Mouse (Mus musculus): ENCODE results near the gene Npas3.

The Npas3 gene

GRCm38 (mm10) chr12:54060732-54061131 lies 812.3 kb downstream of the Npas3 start:
- in situ Hi-C loops (cut with MseI, MboI): loop anchor here (25.0 kb wide), 1 partner anchor 1148 kb away; no protein-coding TSS in a partner anchor

DNA sequence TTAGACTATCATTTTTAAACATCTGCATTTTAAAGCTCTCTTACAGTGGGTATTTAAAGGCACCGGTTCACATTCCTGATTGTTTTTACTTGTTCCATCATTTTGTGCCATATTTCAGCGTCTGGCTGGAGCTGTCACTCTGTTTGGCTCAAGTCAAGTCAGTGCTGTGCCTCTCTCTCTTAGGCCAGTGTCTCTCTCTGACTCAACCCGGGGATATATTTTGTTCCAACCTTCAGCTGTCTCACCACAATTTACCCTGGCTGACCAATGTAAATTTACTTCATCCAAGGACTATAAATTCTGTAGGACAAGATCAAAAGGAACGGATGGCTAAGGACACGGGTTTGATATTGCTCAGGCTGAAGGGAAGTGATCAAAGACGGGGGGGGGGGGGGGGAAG lies 812.7 kb downstream of the Npas3 start:
- in situ Hi-C loops (cut with MseI, MboI): loop anchor here (25.0 kb wide), 1 partner anchor 1149 kb away; no protein-coding TSS in a partner anchor

DNA sequence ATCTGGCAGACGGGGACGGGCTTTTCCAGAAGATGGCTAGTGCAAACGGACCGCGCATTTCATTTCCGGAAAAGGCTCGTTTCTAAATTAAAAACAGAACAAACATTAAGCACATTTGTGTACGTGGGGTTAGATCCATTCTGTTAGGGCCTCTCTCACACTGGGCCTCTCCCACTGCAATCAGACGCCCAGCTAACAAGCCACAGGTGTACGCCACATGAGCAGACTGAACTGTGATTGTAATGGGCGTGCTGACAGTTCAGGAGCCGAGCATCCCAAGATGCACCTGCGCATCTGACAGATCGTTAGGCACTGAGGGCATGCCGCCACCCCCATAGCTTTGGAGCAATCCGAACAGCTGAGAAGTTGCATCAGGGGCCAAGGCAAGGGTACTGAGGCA lies 816.5 kb downstream of the Npas3 start:
- in situ Hi-C loops (cut with MseI, MboI): loop anchor here (25.0 kb wide), 1 partner anchor 1153 kb away; no protein-coding TSS in a partner anchor

- in situ Hi-C loops (cut with MseI, MboI): loop anchor here (25.0 kb wide), 1 partner anchor 1153 kb away; no protein-coding TSS in a partner anchor
Observed at GRCm38 (mm10) chr12:54065607-54066006, 817.1 kb downstream of the Npas3 start.

- in situ Hi-C loops (cut with MseI, MboI): loop anchor here (25.0 kb wide), 1 partner anchor 1155 kb away; no protein-coding TSS in a partner anchor
Observed at GRCm38 (mm10) chr12:54067419-54067818, 818.9 kb downstream of the Npas3 start.

DNA sequence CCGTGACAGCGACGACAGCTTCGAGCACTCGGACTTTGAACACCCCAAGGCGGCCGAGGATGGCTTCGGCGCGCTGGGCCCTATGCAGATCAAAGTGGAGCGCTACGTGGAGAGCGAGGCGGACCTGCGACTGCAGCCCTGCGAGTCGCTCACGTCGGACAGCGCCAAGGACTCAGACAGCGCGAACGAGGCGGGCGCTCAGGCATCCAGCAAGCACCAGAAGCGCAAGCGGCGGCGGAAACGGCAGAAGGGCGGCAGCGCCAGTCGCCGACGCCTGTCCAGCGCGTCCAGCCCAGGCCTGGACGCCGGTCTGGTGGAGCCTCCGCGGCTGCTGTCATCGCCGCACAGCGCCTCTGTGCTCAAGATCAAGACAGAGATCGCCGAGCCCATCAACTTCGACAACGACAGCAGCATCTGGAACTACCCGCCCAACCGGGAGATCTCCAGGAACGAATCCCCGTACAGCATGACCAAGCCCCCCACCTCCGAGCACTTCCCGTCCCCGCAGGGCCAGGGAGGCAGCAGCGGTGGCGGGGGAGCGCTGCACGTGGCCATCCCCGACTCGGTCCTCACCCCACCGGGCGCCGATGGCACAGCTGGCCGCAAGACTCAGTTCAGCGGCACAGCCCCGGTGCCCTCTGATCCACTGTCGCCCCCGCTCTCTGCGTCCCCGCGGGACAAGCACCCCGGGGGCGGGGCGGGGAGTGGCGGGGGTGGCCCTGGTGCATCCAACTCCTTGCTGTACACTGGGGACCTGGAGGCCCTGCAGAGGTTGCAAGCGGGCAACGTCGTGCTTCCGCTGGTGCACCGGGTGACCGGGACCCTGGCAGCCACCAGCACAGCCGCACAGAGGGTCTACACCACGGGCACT lies 819.6 kb downstream of the Npas3 start:
- in situ Hi-C loops (cut with MseI, MboI): loop anchor here (25.0 kb wide), 1 partner anchor 1156 kb away; no protein-coding TSS in a partner anchor

- in situ Hi-C loops (cut with MseI, MboI): loop anchor here (25.0 kb wide), 1 partner anchor 1156 kb away; no protein-coding TSS in a partner anchor
Observed at GRCm38 (mm10) chr12:54068757-54069146, 820.3 kb downstream of the Npas3 start.

DNA sequence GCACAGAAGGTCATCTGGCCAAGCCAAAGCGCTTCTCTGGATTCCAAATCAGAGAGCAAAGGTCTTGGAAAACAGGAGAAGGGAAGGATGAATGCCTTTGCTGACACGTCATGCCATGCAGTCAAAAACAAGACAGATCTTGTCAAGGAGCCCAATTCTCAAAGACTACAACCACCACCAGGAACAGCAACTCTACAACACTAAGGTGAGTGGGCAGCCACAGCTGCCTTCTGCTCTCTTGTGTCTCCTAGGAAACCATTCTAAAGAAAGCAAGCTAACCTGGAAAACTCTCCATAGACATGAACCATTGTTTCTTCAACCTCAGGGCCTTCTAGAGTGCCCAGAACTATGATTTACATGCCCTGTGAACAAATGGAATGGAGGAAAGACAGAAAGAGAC lies 825.5 kb downstream of the Npas3 start:
- in situ Hi-C loops (cut with MseI, MboI): loop anchor here (25.0 kb wide), 1 partner anchor 1162 kb away; no protein-coding TSS in a partner anchor

DNA sequence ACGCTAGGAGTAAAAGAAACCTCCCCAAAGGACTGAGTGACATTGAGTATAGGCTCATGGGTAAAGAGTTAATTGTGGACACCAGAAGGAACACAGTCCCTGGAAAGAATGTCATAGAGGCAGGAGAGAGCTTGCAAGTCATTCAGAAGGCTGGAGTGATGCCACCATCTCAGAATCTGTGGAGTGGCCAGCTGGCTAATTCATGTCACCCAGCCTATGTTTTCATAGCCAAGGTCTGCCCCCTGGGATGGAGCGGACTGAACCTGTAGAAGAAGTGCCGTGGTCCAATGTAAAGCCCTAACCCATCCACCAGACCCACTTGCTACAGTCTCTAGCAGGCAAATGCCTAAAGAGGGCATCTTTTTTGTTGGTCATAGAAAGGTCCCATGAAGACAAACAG lies 832.5 kb downstream of the Npas3 start:
- in situ Hi-C loops (cut with MseI, MboI): no loop called here

DNA sequence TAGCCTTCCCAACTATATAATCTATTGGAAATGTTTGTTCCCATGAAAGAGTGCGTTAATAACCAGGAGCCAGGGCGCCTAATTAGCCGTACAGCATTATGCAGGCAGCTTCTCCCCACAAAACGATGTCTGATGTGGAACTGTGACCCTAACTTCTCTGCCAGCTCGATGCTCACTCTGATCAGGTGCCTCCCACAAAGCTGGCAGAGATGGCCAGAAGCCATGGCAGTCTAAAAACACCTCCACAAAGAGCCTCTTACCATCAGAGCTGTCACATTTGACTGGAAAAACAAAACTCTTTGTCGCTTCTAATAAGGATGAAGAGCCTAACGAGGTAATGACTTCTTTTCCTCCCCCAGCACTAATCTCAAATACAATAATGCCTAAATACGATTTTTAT lies 845.3 kb downstream of the Npas3 start:
- in situ Hi-C loops (cut with MseI, MboI): no loop called here

DNA sequence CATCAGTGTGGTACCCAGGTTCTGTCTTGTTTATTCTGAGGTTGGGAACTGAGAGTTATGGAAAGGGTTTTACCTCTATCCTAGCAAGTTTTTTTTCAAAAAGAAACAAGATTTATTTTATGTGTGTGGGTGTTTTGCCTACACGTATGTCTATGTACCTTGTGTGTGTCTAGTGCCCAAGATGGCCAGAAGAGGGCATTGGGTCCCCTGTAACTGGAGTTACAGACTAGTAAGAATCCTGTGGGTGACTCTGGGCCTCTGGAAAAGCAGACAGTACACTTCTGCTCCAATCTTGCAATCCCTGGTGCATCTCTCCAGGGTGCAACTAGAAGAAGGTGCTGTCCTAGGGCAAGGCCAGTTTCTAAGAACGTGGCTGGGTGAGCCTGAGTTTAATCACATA lies 848.0 kb downstream of the Npas3 start:
- in situ Hi-C loops (cut with MseI, MboI): no loop called here

- in situ Hi-C loops (cut with MseI, MboI): no loop called here
Observed at GRCm38 (mm10) chr12:54098136-54098535, 849.7 kb downstream of the Npas3 start.

GRCm38 (mm10) chr12:54098785-54099184 lies 850.3 kb downstream of the Npas3 start:
- in situ Hi-C loops (cut with MseI, MboI): no loop called here

DNA sequence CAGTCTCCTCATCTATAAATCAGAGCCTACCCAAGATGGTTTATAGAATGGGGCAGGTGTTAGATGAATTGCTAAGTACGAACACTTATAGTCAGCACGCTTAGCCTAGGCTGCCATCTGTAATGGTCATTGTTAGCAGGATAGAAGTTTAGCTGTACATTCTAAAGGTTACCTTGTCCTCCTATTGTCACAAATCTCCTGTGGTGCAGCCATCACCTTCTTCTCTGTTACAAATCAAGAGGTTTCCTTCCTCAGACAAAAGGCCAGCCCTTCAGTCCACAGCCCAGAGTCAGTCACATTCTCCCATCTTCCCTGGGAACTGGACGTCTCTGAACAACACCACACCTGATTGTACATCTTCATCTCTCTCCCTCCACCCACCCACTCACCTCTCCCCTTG lies 851.0 kb downstream of the Npas3 start:
- in situ Hi-C loops (cut with MseI, MboI): no loop called here

DNA sequence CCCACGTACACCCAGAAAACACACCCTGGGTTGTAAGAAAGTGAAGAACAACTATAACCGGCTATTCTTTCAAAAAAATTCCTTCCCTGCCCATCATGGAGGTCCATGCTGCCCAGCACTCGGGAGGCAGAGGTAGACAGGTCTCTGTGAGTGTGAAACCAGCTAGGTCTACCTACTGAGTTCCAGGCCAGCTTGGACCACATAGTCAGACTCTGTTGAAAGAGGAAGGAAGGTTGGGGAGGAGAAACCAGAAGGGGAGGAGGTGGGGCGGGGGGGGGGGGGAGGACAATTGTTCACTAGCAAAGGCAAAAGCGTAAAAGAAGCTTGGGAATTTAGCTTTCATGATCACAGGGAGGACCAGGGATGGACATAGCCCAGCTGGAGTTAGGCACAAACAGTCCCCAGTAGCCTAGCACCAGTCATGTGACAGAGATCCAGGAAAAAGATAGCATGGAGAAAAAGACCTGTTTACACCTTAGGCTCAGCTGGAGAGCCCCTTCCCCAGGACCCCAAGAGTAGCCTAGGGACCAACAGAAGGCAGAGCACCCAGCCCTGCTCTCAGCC lies 852.9 kb downstream of the Npas3 start:
- in situ Hi-C loops (cut with MseI, MboI): no loop called here

GRCm38 (mm10) chr12:54102500-54102899 lies 854.0 kb downstream of the Npas3 start:
- in situ Hi-C loops (cut with MseI, MboI): no loop called here

DNA sequence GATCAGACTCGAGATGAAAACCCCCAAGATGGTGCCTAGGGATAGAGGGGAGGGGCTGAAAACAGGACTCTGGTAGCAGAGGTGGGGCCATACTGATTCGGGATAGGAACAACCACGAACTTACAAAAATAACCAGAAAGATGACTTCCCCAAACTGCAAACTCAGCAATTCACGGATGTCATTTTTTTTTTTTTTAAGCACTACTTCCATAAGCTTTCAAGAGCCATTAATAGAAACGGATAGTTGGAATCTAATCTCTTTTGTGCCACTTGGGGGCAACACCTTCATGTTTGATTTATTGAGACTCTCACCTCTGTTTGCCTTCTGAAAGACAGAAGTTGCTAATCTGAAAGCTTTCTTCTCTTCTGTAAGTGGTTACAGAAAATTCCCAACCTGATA lies 857.1 kb downstream of the Npas3 start:
- in situ Hi-C loops (cut with MseI, MboI): no loop called here

DNA sequence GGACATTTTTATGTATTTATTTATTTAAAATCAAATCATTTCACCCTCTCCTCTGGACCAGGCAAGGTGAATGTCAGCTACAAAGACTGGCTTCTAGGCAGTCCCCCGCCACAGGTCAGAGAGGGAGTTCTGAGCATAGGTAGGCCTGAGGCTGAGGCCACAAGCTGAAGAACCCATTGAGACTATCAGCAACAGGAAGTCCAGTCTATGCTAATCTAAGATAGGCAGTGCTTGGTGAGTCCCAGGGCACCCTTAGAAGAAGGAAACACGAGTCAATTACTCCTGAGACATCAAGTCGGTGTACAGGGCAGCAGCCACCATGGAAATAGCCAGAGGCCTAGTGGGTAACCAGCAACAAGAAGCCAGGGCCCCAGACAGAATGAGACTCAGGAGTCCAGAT lies 857.5 kb downstream of the Npas3 start:
- in situ Hi-C loops (cut with MseI, MboI): no loop called here

DNA sequence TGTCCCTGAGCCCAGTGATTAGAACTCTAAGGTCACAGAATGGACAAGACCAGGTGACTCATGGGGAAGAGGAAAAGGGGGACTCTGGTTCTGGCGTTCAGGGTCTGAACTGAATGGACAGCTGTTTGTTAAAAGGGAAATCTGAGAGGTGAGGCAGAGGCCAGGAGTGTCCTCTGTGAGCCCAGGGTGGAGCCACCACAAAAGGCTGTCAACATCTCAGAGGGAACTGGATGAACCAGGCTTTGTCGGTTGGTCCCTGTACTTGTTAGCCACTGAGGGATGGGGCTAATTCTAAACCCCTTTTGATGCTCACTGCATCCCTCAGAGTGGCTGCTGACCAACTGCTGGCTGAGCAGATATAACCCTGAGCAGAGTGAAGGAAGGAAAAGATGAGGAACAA lies 861.9 kb downstream of the Npas3 start:
- in situ Hi-C loops (cut with MseI, MboI): no loop called here

- in situ Hi-C loops (cut with MseI, MboI): no loop called here
Observed at GRCm38 (mm10) chr12:54110930-54111329, 862.5 kb downstream of the Npas3 start.

DNA sequence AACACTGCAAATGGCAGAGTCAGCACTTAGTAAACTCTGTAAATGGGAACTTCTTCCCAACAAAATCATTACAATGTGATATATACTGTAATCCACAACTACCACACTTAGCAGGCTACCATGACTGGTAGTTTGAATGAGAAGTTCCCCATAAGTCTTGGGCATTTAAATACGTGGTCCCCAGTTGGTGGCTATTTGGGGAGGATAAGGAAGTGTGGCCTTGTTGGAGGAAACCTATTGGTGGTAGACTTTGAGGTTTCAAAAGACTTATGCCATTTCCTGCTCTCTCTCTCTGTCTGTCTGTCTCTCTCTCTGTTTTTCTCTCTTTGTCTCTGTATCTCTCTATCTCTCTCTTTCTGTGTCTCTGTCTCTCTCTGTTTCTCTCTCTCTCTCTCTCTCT lies 871.9 kb downstream of the Npas3 start:
- in situ Hi-C loops (cut with MseI, MboI): no loop called here

- in situ Hi-C loops (cut with MseI, MboI): no loop called here
Observed at GRCm38 (mm10) chr12:54121286-54121685, 872.8 kb downstream of the Npas3 start.
